Mouse (Mus musculus) kidney, adult 2 months (tissue): ENCODE measurements around the gene Dapp1.

ENCODE experiments used
- CTCF ChIP-seq: fragments of 200-500 bp; conservative IDR thresholded peaks from 2 replicates; pipeline ENCODE4 v1.5.1; 2011; ENCODE audit warnings: low read depth, mild to moderate bottlenecking, control low read depth, low read length, moderate library complexity, mixed read lengths; ENCODE audit not compliant: insufficient read depth, insufficient read length
- POLR2A ChIP-seq: fragments of 200-500 bp; IDR thresholded peaks from one replicate; pipeline ENCODE4 v1.6.1; 2011; ENCODE audit warnings: low read depth, low read length, control low read depth

GRCm38 (mm10) chr3:137968105-137968819, 13.1 kb downstream of the Dapp1 start:
- TF ChIP-seq CTCF (no peak), POLR2A (no peak)
